In genomic region chr2:25441067-25441466, GRCm38 (mm10) we compare ENCODE assay signal across 18 mouse cellular contexts. TPM values are rescaled to one million over a fixed set of nuclear protein-coding genes. Genes with fewer than 3 reads are reported as not detected.
"Had no signal": no experiment of that assay in that cellular context is flagged by ENCODE, and none has a peak within 500 bp of the region (broad histone marks: within the 10 kb centered on the region; RNA-seq: fewer than 3 reads in every experiment).

No protein-coding gene starts in this region.

- H3K4me3 ChIP-seq: lung, embryonic 15.5 days; megakaryocyte, embryonic 14.5 days; midbrain, embryonic 13.5 days; midbrain, embryonic 15.5 days; neural tube, embryonic 12.5 days; stomach, embryonic 15.5 days had no signal

- DNase-seq: lung, adult 2 months; lung, postnatal 14 days; lung, postnatal 36 days; right cerebral cortex, postnatal 14 days; thymus, adult 2 months; thymus, postnatal 25 days; thymus, postnatal 4 days had no signal

- H3K27ac ChIP-seq: lung, embryonic 15.5 days; macrophage; midbrain, embryonic 13.5 days; midbrain, embryonic 15.5 days; neural tube, embryonic 12.5 days; stomach, embryonic 15.5 days; stomach, postnatal 0 days had no signal

RNA-seq across cellular contexts. Expression of gene Clic3, which starts 15.6 kb away (rescaled TPM):
- total RNA-seq: megakaryocyte progenitor cell, adult 5-6 weeks; monocyte, adult 5-6 weeks; neutrophil, adult 5-6 weeks had no signal

RNA-seq across cellular contexts. Expression of gene Ptgds, which starts 28.8 kb away (rescaled TPM):
- total RNA-seq: monocyte, adult 5-6 weeks; neutrophil, adult 5-6 weeks had no signal
